Mouse (Mus musculus) small intestine, adult 2 months (tissue): ENCODE data around the gene Nhlrc3.

Experiments used
- CTCF ChIP-seq: fragments of 200-500 bp; IDR thresholded peaks from 2 replicates; pipeline ENCODE4 v1.5.1; 2012; ENCODE audit warnings: low read depth, mild to moderate bottlenecking, control low read depth, inconsistent platforms, low read length, moderate library complexity, mixed read lengths; ENCODE audit not compliant: insufficient replicate concordance, insufficient read length; ENCODE audit errors: extremely low read depth
- POLR2A ChIP-seq: fragments of 200-500 bp; IDR thresholded peaks from 2 replicates; pipeline ENCODE4 v1.6.1; 2012; ENCODE audit warnings: low read depth, mild to moderate bottlenecking, control low read depth, inconsistent platforms, low read length, moderate library complexity

GRCm38 (mm10) chr3:53457750-53458149, 5.4 kb downstream of the Nhlrc3 start:
- TF ChIP-seq CTCF (no peak), POLR2A (no peak)
